Mouse (Mus musculus) hindbrain, postnatal 0 days (tissue): ENCODE data around the gene Rhot2. TPM values are rescaled to one million over a fixed set of nuclear protein-coding genes. Genes with fewer than 3 reads are reported as not detected.

Experiments
- ATAC-seq: fragments of 200-750 bp; cut with Nextera tagmentation; 2 replicates; pipeline ENCODE4 v1.8.0; 2017; ENCODE audit warnings: mild to moderate bottlenecking, moderate TSS enrichment, moderate library complexity
- DNase-seq: peaks from one replicate; pipeline ENCODE4 v3.0.0-alpha.2; 2015; ENCODE audit warnings: low spot score
- H3K27ac ChIP-seq: fragments of 300-500 bp; sonication (generic); 2 replicates; pipeline ENCODE4 v1.5.1; 2014; ENCODE audit warnings: mild to moderate bottlenecking
- H3K27me3 ChIP-seq: fragments of 300-500 bp; sonication (generic); 2 replicates; pipeline ENCODE4 v1.6.1; 2014; ENCODE audit warnings: low read length, mixed read lengths; ENCODE audit not compliant: insufficient read depth
- H3K36me3 ChIP-seq: fragments of 300-500 bp; sonication (generic); 2 replicates; pipeline ENCODE4 v1.6.1; 2014; ENCODE audit warnings: low read length, mixed read lengths; ENCODE audit not compliant: insufficient read depth
- H3K4me1 ChIP-seq: fragments of 300-500 bp; sonication (generic); 2 replicates; pipeline ENCODE4 v1.6.1; 2014; ENCODE audit warnings: antibody characterized with exemption, low read length, mixed read lengths; ENCODE audit not compliant: insufficient read depth
- H3K4me2 ChIP-seq: fragments of 300-500 bp; sonication (generic); 2 replicates; pipeline ENCODE4 v1.6.1; 2014; ENCODE audit warnings: low read depth, mild to moderate bottlenecking, low read length, moderate library complexity, mixed read lengths
- H3K4me3 ChIP-seq: fragments of 300-500 bp; sonication (generic); 2 replicates; pipeline ENCODE4 v1.5.1; 2014; ENCODE audit warnings: low read length
- H3K9ac ChIP-seq: fragments of 300-500 bp; sonication (generic); replicated peaks from 2 replicates; pipeline ENCODE4 v1.6.1; 2014; ENCODE audit warnings: mild to moderate bottlenecking, low read length, moderate library complexity, mixed read lengths
- H3K9me3 ChIP-seq: fragments of 300-500 bp; sonication (generic); 2 replicates; pipeline ENCODE4 v1.6.1; 2016; ENCODE audit warnings: low read length, mixed read lengths
- CTCF ChIP-seq: IDR thresholded peaks from 2 replicates; pipeline ENCODE4 v1.5.1; 2016; ENCODE audit warnings: antibody characterized with exemption, control low read depth, low read depth
- WGBS: fragments of 180-500 bp; shearing (Covaris S2); extraction: QIAGEN DNeasy Blood & Tissue Kit; methylation state at CpG from one replicate; pipeline ENCODE4 v1.1.7; 2014; 5-methylcytosine and 5-hydroxymethylcytosine counted together
- polyA plus RNA-seq: library from polyadenylated mRNA; unstranded; fragments of >200 nt; fragmentation: Nextera tagmentation; extraction: Ambion mirVana; gene quantifications from 2 replicates; pipeline ENCODE4 v1.2.1, GENCODE M21; 2015
- total RNA-seq: library from RNA; depleted of rRNA; stranded (reverse); fragments of >200 nt; gene quantifications from 2 replicates; pipeline ENCODE4 v1.2.3, GENCODE M21; 2014

Rhot2 gene
- total and polyA plus RNA-seq, 2 experiments from 2014 or later: 15.8 to 39.8 TPM

GRCm38 (mm10) chr17:25883268-25883667 lies 38.6 kb upstream of the Rhot2 start:
- DNase-seq (no peak), ATAC-seq (no peak)
- H3K27me3 ChIP-seq: no peaks in the 10 kb centered on the region
- H3K36me3 ChIP-seq: peaks cover 27% of the 10 kb centered on the region
- H3K4me3 ChIP-seq: no peak overlapping the region
- no peaks in the 10 kb centered on the region for H3K4me1 ChIP-seq
- H3K9me3 ChIP-seq: no peaks in the 10 kb centered on the region
- H3K4me2 ChIP-seq: no peak overlapping the region
- TF ChIP-seq CTCF: no peak
- 72% methylated on average over 8 of the region's 8 CpGs for WGBS
- H3K9ac ChIP-seq: no peak overlapping the region
- H3K27ac ChIP-seq: no peak overlapping the region

- peak; percentile 25; the same call in 1 of the 2 replicates for ATAC-seq
- no peaks in the 10 kb centered on the region for H3K4me1 ChIP-seq
- H3K36me3 ChIP-seq: peaks cover 28% of the 10 kb centered on the region
- H3K9ac ChIP-seq: no peak overlapping the region
- no peak for DNase-seq
- H3K27me3 ChIP-seq: no peaks in the 10 kb centered on the region
- H3K4me2 ChIP-seq: no peak overlapping the region
- 36% methylated on average over 5 of the region's 5 CpGs for WGBS
- peak; percentile 25; the same call in 1 of the 2 replicates for TF ChIP-seq CTCF
- no peak overlapping the region for H3K27ac ChIP-seq
- H3K4me3 ChIP-seq: no peak overlapping the region
- no peaks in the 10 kb centered on the region for H3K9me3 ChIP-seq
Measured at GRCm38 (mm10) chr17:25882306-25882705, 37.7 kb upstream of the Rhot2 start.

GRCm38 (mm10) chr17:25881691-25882090 lies 37.0 kb upstream of the Rhot2 start:
- peaks cover 28% of the 10 kb centered on the region for H3K36me3 ChIP-seq
- TF ChIP-seq CTCF: no peak
- no peak overlapping the region for H3K27ac ChIP-seq
- 21% methylated on average over 4 of the region's 4 CpGs for WGBS
- H3K27me3 ChIP-seq: no peaks in the 10 kb centered on the region
- H3K4me3 ChIP-seq: no peak overlapping the region
- H3K9me3 ChIP-seq: no peaks in the 10 kb centered on the region
- no peak overlapping the region for H3K9ac ChIP-seq
- no peak for ATAC-seq
- DNase-seq: no peak
- no peak overlapping the region for H3K4me2 ChIP-seq
- H3K4me1 ChIP-seq: no peaks in the 10 kb centered on the region

- Histone ChIP-seq H3K27ac (no peak overlapping the region), H3K4me2 (no peak overlapping the region), H3K4me3 (no peak overlapping the region), H3K27me3 (no peaks in the 10 kb centered on the region), H3K9me3 (no peaks in the 10 kb centered on the region), H3K9ac (no peak overlapping the region), H3K36me3 (peaks cover 28% of the 10 kb centered on the region), H3K4me1 (peaks cover 6% of the 10 kb centered on the region; the same call in 1 of the 2 replicates)
- DNase-seq (no peak), ATAC-seq (no peak)
- 10% methylated on average over 5 of the region's 5 CpGs for WGBS
- no peak for TF ChIP-seq CTCF
Measured at GRCm38 (mm10) chr17:25880913-25881641, 36.4 kb upstream of the Rhot2 start.

GRCm38 (mm10) chr17:25880196-25880910 lies 35.7 kb upstream of the Rhot2 start, which contains the start of gene Wfikkn1:
Gene Wfikkn1, minus strand, starts transcription at chr17:25880858.
- H3K27me3 ChIP-seq: no peaks in the 10 kb centered on the region
- 0 out of 2 replicates have a peak within 1 kb of the TSS, but pooled peaks have one; percentile 13 for H3K27ac ChIP-seq
- no peak within 1 kb of the TSS for H3K4me2 ChIP-seq
- WGBS: 26% methylated on average over 5 of the region's 5 CpGs
- peaks cover 28% of the 10 kb centered on the region for H3K36me3 ChIP-seq
- 0 out of 2 replicates have a peak within 1 kb of the TSS, but pooled peaks have one; percentile 26 for H3K9ac ChIP-seq
- H3K4me1 ChIP-seq: peaks cover 9% of the 10 kb centered on the region; the same call in 1 of the 2 replicates
- ATAC-seq: no peak
- H3K9me3 ChIP-seq: no peaks in the 10 kb centered on the region
- no peak within 1 kb of the TSS for H3K4me3 ChIP-seq
- peak; percentile 35 for DNase-seq
- TF ChIP-seq CTCF: no peak

- Histone ChIP-seq H3K4me2 (no peak overlapping the region), H3K9ac (0 out of 2 replicates have a peak overlapping the region, but pooled peaks have one; percentile 26), H3K27ac (0 out of 2 replicates have a peak overlapping the region, but pooled peaks have one; percentile 13), H3K9me3 (no peaks in the 10 kb centered on the region), H3K36me3 (peaks cover 28% of the 10 kb centered on the region), H3K4me1 (peaks cover 9% of the 10 kb centered on the region; the same call in 1 of the 2 replicates), H3K27me3 (no peaks in the 10 kb centered on the region), H3K4me3 (no peak overlapping the region)
- TF ChIP-seq CTCF: no peak
- WGBS: 60% methylated on average over 8 of the region's 8 CpGs
- DNase-seq (no peak), ATAC-seq (no peak)
Measured at GRCm38 (mm10) chr17:25879750-25880149, 35.1 kb upstream of the Rhot2 start.
